Mouse (Mus musculus) CH12.LX (cell line): ENCODE measurements around the gene 2310061N02Rik. TPM values are rescaled to one million over a fixed set of nuclear protein-coding genes. Genes with fewer than 3 reads are reported as not detected.

Source experiments
- DNase-seq: peaks from one replicate; pipeline ENCODE4 v3.0.0-alpha.2; 2013; ENCODE audit errors: extremely low read depth
- H3K27ac ChIP-seq: 2 replicates; pipeline ENCODE4 v1.5.1; 2012; ENCODE audit warnings: low read depth, mild to moderate bottlenecking, control low read depth, moderate library complexity; ENCODE audit not compliant: insufficient read depth
- H3K27me3 ChIP-seq: replicated peaks from 2 replicates; pipeline ENCODE3; 2012; ENCODE audit warnings: inconsistent platforms
- H3K36me3 ChIP-seq, 2 experiments: replicated peaks in 1 of 2; 2 replicates each; pipeline versions ENCODE3 to v1.6.1; 2012; ENCODE audit warnings: inconsistent platforms in 1 of 2, low read length in 1 of 2, mild to moderate bottlenecking in 1 of 2, mixed read lengths in 1 of 2, moderate library complexity in 1 of 2; ENCODE audit not compliant: control insufficient read depth in 1 of 2, insufficient read depth in 1 of 2
- H3K4me1 ChIP-seq, 2 experiments: 2 replicates each; pipeline ENCODE4 v1.6.1; 2012; ENCODE audit warnings: inconsistent platforms in 1 of 2, moderate library complexity in 1 of 2; ENCODE audit not compliant: insufficient read depth in 2 of 2, control insufficient read depth in 1 of 2
- H3K4me2 ChIP-seq: 2 replicates; pipeline ENCODE4 v1.6.1; 2012; ENCODE audit warnings: low read depth, mild to moderate bottlenecking, control low read depth; ENCODE audit not compliant: poor library complexity, insufficient read depth, severe bottlenecking
- H3K4me3 ChIP-seq, 3 experiments: fragments of 150-350 bp in 1 of 3; sonication (generic) in 1 of 3; replicated peaks in 1 of 3; 2 replicates each; pipeline versions ENCODE3 to v1.5.1; 2011 to 2012; ENCODE audit warnings: low read depth in 2 of 3, low read length in 2 of 3, mild to moderate bottlenecking in 2 of 3, moderate library complexity in 2 of 3, control low read depth in 1 of 3, improper control_type of control experiment in 1 of 3, inconsistent platforms in 1 of 3, mixed read lengths in 1 of 3; ENCODE audit not compliant: poor library complexity in 1 of 3
- H3K79me2 ChIP-seq: replicated peaks from 2 replicates; pipeline ENCODE4 v1.6.1; 2012; ENCODE audit warnings: mild to moderate bottlenecking, moderate library complexity; ENCODE audit not compliant: control insufficient read depth, poor library complexity, insufficient read depth, severe bottlenecking; ENCODE audit errors: extremely low read depth
- H3K9ac ChIP-seq: 2 replicates; pipeline ENCODE4 v1.6.1; 2012; ENCODE audit warnings: low read depth, mild to moderate bottlenecking, control low read depth, moderate library complexity; ENCODE audit not compliant: insufficient read depth
- H3K9me3 ChIP-seq: replicated peaks from 2 replicates; pipeline ENCODE3; 2012; ENCODE audit warnings: low read length, inconsistent platforms, mixed read lengths
- CHD1 ChIP-seq: IDR thresholded peaks from 2 replicates; pipeline ENCODE4 v1.6.1; 2012; ENCODE audit warnings: low read depth, low read length, improper control_type of control experiment, inconsistent platforms
- E2F4 ChIP-seq: IDR thresholded peaks from 2 replicates; pipeline ENCODE4 v1.6.1; 2011; ENCODE audit warnings: low read depth, low read length, improper control_type of control experiment; ENCODE audit not compliant: insufficient replicate concordance
- ELF1 ChIP-seq: IDR thresholded peaks from 2 replicates; pipeline ENCODE4 v1.6.1; 2014; ENCODE audit warnings: low read depth, mild to moderate bottlenecking, inconsistent platforms, low read length, improper control_type of control experiment
- HCFC1 ChIP-seq: IDR thresholded peaks from 2 replicates; pipeline ENCODE4 v1.6.1; 2012; ENCODE audit warnings: low read depth, mild to moderate bottlenecking, inconsistent platforms, low read length, improper control_type of control experiment
- IRF4 ChIP-seq: IDR thresholded peaks from 2 replicates; pipeline ENCODE4 v1.6.1; 2014; ENCODE audit warnings: low read depth, mild to moderate bottlenecking, inconsistent platforms, low read length, improper control_type of control experiment
- JUND ChIP-seq: conservative IDR thresholded peaks from 2 replicates; pipeline ENCODE4 v1.6.1; 2011; ENCODE audit warnings: low read depth, low read length, improper control_type of control experiment
- KAT2A ChIP-seq: IDR thresholded peaks from 2 replicates; pipeline ENCODE4 v1.6.1; 2012; ENCODE audit warnings: low read length, improper control_type of control experiment, inconsistent platforms; ENCODE audit not compliant: insufficient replicate concordance
- MAX ChIP-seq: IDR thresholded peaks from 2 replicates; pipeline ENCODE4 v1.6.1; 2011; ENCODE audit warnings: low read length, improper control_type of control experiment
- MEF2A ChIP-seq: IDR thresholded peaks from 2 replicates; pipeline ENCODE4 v1.6.1; 2014; ENCODE audit warnings: low read depth, mild to moderate bottlenecking, inconsistent platforms, low read length, improper control_type of control experiment, borderline replicate concordance
- MXI1 ChIP-seq: IDR thresholded peaks from 2 replicates; pipeline ENCODE4 v1.6.1; 2011; ENCODE audit warnings: mild to moderate bottlenecking, low read depth, low read length, improper control_type of control experiment
- NRF1 ChIP-seq: IDR thresholded peaks from 2 replicates; pipeline ENCODE4 v1.6.1; 2014; ENCODE audit warnings: low read depth, mild to moderate bottlenecking, inconsistent platforms, low read length, improper control_type of control experiment, moderate library complexity
- POLR2AphosphoS2 ChIP-seq: IDR thresholded peaks from 2 replicates; pipeline ENCODE4 v1.6.1; 2011; ENCODE audit warnings: low read depth, low read length, improper control_type of control experiment
- RAD21 ChIP-seq: IDR thresholded peaks from 2 replicates; pipeline ENCODE4 v1.6.1; 2011; ENCODE audit warnings: low read depth, mild to moderate bottlenecking, low read length, improper control_type of control experiment, moderate library complexity
- RCOR1 ChIP-seq: conservative IDR thresholded peaks from 2 replicates; pipeline ENCODE4 v1.6.1; 2012; ENCODE audit warnings: low read depth, mild to moderate bottlenecking, inconsistent platforms, low read length, improper control_type of control experiment
- TBP ChIP-seq: conservative IDR thresholded peaks from 2 replicates; pipeline ENCODE4 v1.6.1; 2011; ENCODE audit warnings: low read depth, low read length, improper control_type of control experiment
- TCF12 ChIP-seq: IDR thresholded peaks from 2 replicates; pipeline ENCODE4 v1.6.1; 2014; ENCODE audit warnings: low read depth, mild to moderate bottlenecking, inconsistent platforms, low read length, improper control_type of control experiment
- USF1 ChIP-seq: IDR thresholded peaks from 2 replicates; pipeline ENCODE4 v1.6.1; 2014; ENCODE audit warnings: low read depth, mild to moderate bottlenecking, inconsistent platforms, low read length, improper control_type of control experiment
- ZKSCAN1 ChIP-seq: IDR thresholded peaks from 2 replicates; pipeline ENCODE4 v1.6.1; 2012; ENCODE audit warnings: low read depth, inconsistent platforms, low read length, improper control_type of control experiment, borderline replicate concordance
- dilution Hi-C: fragments of 300-500 bp; cut with MboI; formaldehyde crosslinking; loops from 2 replicates; pipeline ENCODE4 v1.14.3; 2020; ENCODE audit warnings: low sequenced_read_pairs; ENCODE audit not compliant: extremely low pct_unique_long_range_greater_than_20kb, extremely low pct_ligation_motif_present
- in situ Hi-C: fragments of 300-500 bp; cut with MboI; formaldehyde crosslinking; loops from 3 replicates; pipeline ENCODE4 v1.14.3; 2019; ENCODE audit warnings: low sequenced_read_pairs, low pct_ligation_motif_present, low pct_unique_long_range_greater_than_20kb, mixed read lengths
- polyA plus RNA-seq: library from polyadenylated mRNA; unstranded; fragments of >175 nt; gene quantifications from 2 replicates; pipeline ENCODE4 v1.2.1, GENCODE M21; 2012; ENCODE audit warnings: low read depth; ENCODE audit not compliant: insufficient read length
- total RNA-seq, 2 experiments: library from RNA; depleted of rRNA; stranded (reverse); fragments of 300-350 nt in 1 of 2; fragments of >200 nt in 1 of 2; gene quantifications; 2 replicates each; pipeline ENCODE4 v1.2.3; 2012 to 2014

2310061N02Rik gene
- total and polyA plus RNA-seq, 3 experiments, result not detected

DNA sequence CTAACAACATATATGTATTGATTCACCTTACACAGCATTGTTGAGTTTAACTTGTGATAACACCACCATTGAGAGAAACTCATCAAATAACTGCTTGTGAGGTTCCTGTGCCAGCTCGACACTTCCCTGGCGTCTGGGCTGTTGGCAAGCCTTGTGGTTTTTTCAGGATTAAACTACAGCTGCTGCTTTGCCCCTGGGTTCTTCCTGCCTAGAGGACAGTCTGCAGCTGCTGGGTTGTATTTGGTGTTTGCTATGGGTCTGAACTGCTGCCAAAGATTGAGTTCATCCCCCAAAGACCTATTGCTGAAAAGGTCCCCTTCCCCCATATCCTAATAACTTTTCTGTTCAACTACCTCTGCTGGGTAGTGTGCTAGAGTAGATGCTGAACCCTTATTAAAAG, 27.6 kb upstream of the 2310061N02Rik start:
- no peak overlapping the region for H3K27ac ChIP-seq
- H3K9me3 ChIP-seq, result peaks cover 44% of the 10 kb centered on the region
- no peaks in the 10 kb centered on the region for H3K36me3 ChIP-seq
- no peaks in the 10 kb centered on the region for H3K27me3 ChIP-seq
- no peak overlapping the region for H3K4me3 ChIP-seq
- H3K4me2 ChIP-seq, result no peak overlapping the region
- H3K9ac ChIP-seq, result no peak overlapping the region
- no peaks in the 10 kb centered on the region for H3K79me2 ChIP-seq
- no peak for TF ChIP-seq ELF1
- no peak for TF ChIP-seq TCF12
- TF ChIP-seq POLR2AphosphoS2, result no peak
- TF ChIP-seq ZKSCAN1, result no peak
- no peak for TF ChIP-seq KAT2A
- no peak for TF ChIP-seq E2F4
- no peak for TF ChIP-seq IRF4
- TF ChIP-seq TBP, result no peak
- no peak for TF ChIP-seq RAD21
- no peak for TF ChIP-seq RCOR1
- TF ChIP-seq MAX, result no peak
- no peak for TF ChIP-seq CHD1
- no peak for TF ChIP-seq HCFC1
- DNase-seq, result no peak
- dilution Hi-C loops, result no loop called here
- in situ Hi-C loops, result no loop called here
- H3K4me1 ChIP-seq, result no peaks in the 10 kb centered on the region

DNA sequence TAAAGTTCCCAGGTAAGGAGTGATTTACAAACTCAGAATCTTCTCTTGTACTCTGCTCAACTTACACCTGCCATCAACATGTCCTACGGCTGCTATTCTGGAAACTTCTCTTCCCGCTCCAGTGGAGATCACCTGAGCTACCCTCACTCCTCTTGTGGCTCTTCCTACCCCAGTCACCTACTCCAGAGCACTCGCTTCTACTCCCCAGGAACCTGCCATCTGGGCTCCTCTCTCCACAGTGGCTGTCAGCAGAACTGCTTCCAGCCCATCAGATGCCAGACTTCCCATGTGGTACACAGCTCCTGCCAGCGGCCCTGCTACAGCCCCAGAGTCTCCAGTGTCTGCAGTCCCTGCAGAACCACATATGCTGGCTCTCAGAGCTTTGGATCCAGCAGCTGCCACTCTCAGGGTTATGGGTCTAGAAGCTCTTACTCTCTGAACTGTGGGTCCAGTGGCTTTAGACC, 21.1 kb upstream of the 2310061N02Rik start, which contains the start of gene Krtap13-1:
Krtap13-1 (plus strand) TSS at position 51 of the 464 bp plus-strand sequence.
- no peak within 1 kb of the TSS for H3K27ac ChIP-seq
- TF ChIP-seq MXI1 (no peak), USF1 (no peak), MEF2A (no peak), NRF1 (no peak), HCFC1 (no peak), JUND (no peak), ELF1 (no peak)
- in situ Hi-C loops, result no loop called here

More for the DNA sequence above, 21.1 kb upstream of the 2310061N02Rik start, which contains the start of gene Krtap13-1:
- H3K36me3 ChIP-seq, result no peaks in the 10 kb centered on the region
- H3K4me2 ChIP-seq, result no peak within 1 kb of the TSS
- no peak within 1 kb of the TSS for H3K9ac ChIP-seq
- dilution Hi-C loops, result no loop called here
- H3K4me1 ChIP-seq, result no peaks in the 10 kb centered on the region
- H3K27me3 ChIP-seq, result no peaks in the 10 kb centered on the region
- DNase-seq, result no peak
- H3K9me3 ChIP-seq, result peaks cover 53% of the 10 kb centered on the region
- H3K79me2 ChIP-seq, result no peaks in the 10 kb centered on the region
- no peak within 1 kb of the TSS for H3K4me3 ChIP-seq
